Mouse (Mus musculus): ENCODE results near the gene Plac1. TPM values are rescaled to one million over a fixed set of nuclear protein-coding genes. Genes with fewer than 3 reads are reported as not detected.
A peak's percentile ranks its signal among the peaks of the same experiment; 100 is the strongest.

The Plac1 gene
- polyA plus RNA-seq, 1 experiment from 2014 or later, result 10.2 TPM

DNA sequence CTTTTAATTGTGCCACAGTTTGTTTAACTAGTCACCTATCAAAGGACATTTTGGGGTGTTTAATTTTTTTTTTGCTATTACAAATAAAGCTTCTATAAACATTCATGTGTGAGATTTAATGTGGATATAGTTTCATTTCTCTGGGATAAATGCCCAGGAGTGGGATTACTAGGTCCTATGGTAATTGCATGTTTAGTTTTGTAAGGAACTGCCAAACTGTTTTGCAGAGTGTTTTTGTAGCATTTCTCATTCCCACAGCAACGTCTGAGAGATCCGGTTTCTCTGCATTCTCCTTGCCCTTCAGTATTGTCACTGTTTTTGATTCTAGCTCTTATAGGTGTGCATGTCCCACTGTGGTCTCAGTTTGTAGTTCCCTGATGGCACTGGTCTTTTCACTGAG lies 146.5 kb downstream of the Plac1 start:
- H3K27me3 ChIP-seq (ENCODE audit: low read depth, poor library complexity, severe bottlenecking), result peaks cover 17% of the 10 kb centered on the region; the same call in 1 of the 2 replicates
- H3K4me1 ChIP-seq, result peaks cover 10% of the 10 kb centered on the region; the same call in 1 of the 2 replicates
- H3K4me3 ChIP-seq, result no peak overlapping the region
- 65% methylated on average over 2 of the region's 2 CpGs for WGBS
- H3K9me3 ChIP-seq (replicated peaks), result no peaks in the 10 kb centered on the region
- no peaks in the 10 kb centered on the region for H3K36me3 ChIP-seq
- DNase-seq (ENCODE audit: low spot score), result no peak
- H3K27ac ChIP-seq, result no peak overlapping the region

GRCm38 (mm10) chrX:53088663-53089292 lies 151.1 kb downstream of the Plac1 start:
- Histone ChIP-seq H3K36me3 (no peaks in the 10 kb centered on the region), H3K4me1 (peaks cover 21% of the 10 kb centered on the region; the same call in 1 of the 2 replicates), H3K4me3 (no peak overlapping the region), H3K9me3 (replicated peaks) (no peaks in the 10 kb centered on the region), H3K27me3 (ENCODE audit: low read depth, poor library complexity, severe bottlenecking) (peaks cover 37% of the 10 kb centered on the region), H3K27ac (peak overlapping the region; percentile 46; the same call in 1 of the 2 replicates)
- WGBS, result 57% methylated on average over 5 of the region's 5 CpGs
- DNase-seq (ENCODE audit: low spot score), result peak; percentile 31

- Histone ChIP-seq H3K36me3 (no peaks in the 10 kb centered on the region), H3K27ac (no peak overlapping the region), H3K9me3 (replicated peaks) (no peaks in the 10 kb centered on the region), H3K27me3 (ENCODE audit: low read depth, poor library complexity, severe bottlenecking) (peaks cover 42% of the 10 kb centered on the region), H3K4me1 (peaks cover 21% of the 10 kb centered on the region; the same call in 1 of the 2 replicates), H3K4me3 (no peak overlapping the region)
- WGBS, result 83% methylated on average over 1 of the region's 1 CpGs
- no peak for DNase-seq (ENCODE audit: low spot score)
These were observed 152.7 kb downstream of the Plac1 start for GRCm38 (mm10) chrX:53087202-53087601.

GRCm38 (mm10) chrX:53085559-53085958 lies 154.4 kb downstream of the Plac1 start:
- Histone ChIP-seq H3K9me3 (replicated peaks) (no peaks in the 10 kb centered on the region), H3K36me3 (no peaks in the 10 kb centered on the region), H3K4me1 (peaks cover 23% of the 10 kb centered on the region; the same call in 1 of the 2 replicates), H3K4me3 (no peak overlapping the region), H3K27me3 (ENCODE audit: low read depth, poor library complexity, severe bottlenecking) (peaks cover 30% of the 10 kb centered on the region), H3K27ac (no peak overlapping the region)
- no peak for DNase-seq (ENCODE audit: low spot score)
- WGBS, result 61% methylated on average over 5 of the region's 5 CpGs

- no peak for DNase-seq (ENCODE audit: low spot score)
- H3K36me3 ChIP-seq, result no peaks in the 10 kb centered on the region
- H3K4me1 ChIP-seq, result peaks cover 7% of the 10 kb centered on the region; the same call in 1 of the 2 replicates
- no peak overlapping the region for H3K4me3 ChIP-seq
- H3K27me3 ChIP-seq (ENCODE audit: low read depth, poor library complexity, severe bottlenecking), result 0 out of 2 replicates have a peak, but pooled peaks cover under 1% of the 10 kb centered on the region
- H3K27ac ChIP-seq, result no peak overlapping the region
- no peaks in the 10 kb centered on the region for H3K9me3 ChIP-seq (replicated peaks)
- 84% methylated on average over 3 of the region's 3 CpGs for WGBS
These were observed 175.5 kb downstream of the Plac1 start for GRCm38 (mm10) chrX:53064406-53064805.

DNA sequence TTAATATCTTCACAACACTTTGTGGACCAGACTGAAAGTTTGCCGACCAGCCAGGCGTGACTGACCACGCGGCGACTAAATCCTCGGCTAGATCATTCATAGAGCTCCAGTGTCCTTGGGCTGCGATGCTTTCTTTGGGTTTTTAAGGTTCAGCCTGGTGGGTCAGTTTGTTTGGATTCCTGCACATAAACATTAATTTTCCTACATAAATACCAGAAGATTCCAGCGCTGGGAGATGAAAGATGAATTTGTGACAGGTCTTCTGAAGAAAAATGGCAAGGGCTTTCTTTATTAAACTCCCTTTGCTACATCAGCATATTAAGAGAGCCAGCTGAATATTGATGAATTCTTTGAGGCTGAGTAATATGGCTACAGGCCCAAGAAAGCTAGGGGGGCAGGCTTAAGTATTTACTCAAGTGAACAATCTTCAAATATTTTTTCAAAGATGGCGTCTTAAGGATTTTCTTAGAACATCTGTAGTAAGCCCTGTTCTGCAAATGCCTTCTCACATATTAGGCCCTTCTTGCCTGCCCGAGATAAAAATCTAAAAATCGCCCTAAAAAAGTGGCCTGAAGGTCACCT lies 180.4 kb downstream of the Plac1 start:
- H3K27ac ChIP-seq, result peak overlapping the region; percentile 95
- no peak for DNase-seq (ENCODE audit: low spot score)
- whole genome bisulfite sequencing, result 19% methylated on average over 11 of the region's 11 CpGs
- H3K4me1 ChIP-seq, result peaks cover 19% of the 10 kb centered on the region
- H3K9me3 ChIP-seq (replicated peaks), result no peaks in the 10 kb centered on the region
- peaks cover 35% of the 10 kb centered on the region for H3K27me3 ChIP-seq (ENCODE audit: low read depth, poor library complexity, severe bottlenecking)
- peaks cover 5% of the 10 kb centered on the region for H3K36me3 ChIP-seq
- peak overlapping the region; percentile 69 for H3K4me3 ChIP-seq

GRCm38 (mm10) chrX:53058459-53059280 lies 181.2 kb downstream of the Plac1 start:
- peak; percentile 53 for DNase-seq (ENCODE audit: low spot score)
- Histone ChIP-seq H3K36me3 (peaks cover 13% of the 10 kb centered on the region), H3K4me1 (peaks cover 25% of the 10 kb centered on the region), H3K9me3 (replicated peaks) (no peaks in the 10 kb centered on the region), H3K4me3 (peak overlapping the region; percentile 69), H3K27ac (peak overlapping the region; percentile 95), H3K27me3 (ENCODE audit: low read depth, poor library complexity, severe bottlenecking) (peaks cover 35% of the 10 kb centered on the region)
- 12% methylated on average over 33 of the region's 33 CpGs for WGBS

GRCm38 (mm10) chrX:53057760-53058090 lies 182.2 kb downstream of the Plac1 start:
- H3K4me1 ChIP-seq, result peaks cover 30% of the 10 kb centered on the region
- H3K27ac ChIP-seq, result peak overlapping the region; percentile 95
- H3K27me3 ChIP-seq (ENCODE audit: low read depth, poor library complexity, severe bottlenecking), result peaks cover 37% of the 10 kb centered on the region
- peak overlapping the region; percentile 69 for H3K4me3 ChIP-seq
- no peak for DNase-seq (ENCODE audit: low spot score)
- peaks cover 14% of the 10 kb centered on the region for H3K36me3 ChIP-seq
- WGBS, result 22% methylated on average over 6 of the region's 6 CpGs
- no peaks in the 10 kb centered on the region for H3K9me3 ChIP-seq (replicated peaks)

DNA sequence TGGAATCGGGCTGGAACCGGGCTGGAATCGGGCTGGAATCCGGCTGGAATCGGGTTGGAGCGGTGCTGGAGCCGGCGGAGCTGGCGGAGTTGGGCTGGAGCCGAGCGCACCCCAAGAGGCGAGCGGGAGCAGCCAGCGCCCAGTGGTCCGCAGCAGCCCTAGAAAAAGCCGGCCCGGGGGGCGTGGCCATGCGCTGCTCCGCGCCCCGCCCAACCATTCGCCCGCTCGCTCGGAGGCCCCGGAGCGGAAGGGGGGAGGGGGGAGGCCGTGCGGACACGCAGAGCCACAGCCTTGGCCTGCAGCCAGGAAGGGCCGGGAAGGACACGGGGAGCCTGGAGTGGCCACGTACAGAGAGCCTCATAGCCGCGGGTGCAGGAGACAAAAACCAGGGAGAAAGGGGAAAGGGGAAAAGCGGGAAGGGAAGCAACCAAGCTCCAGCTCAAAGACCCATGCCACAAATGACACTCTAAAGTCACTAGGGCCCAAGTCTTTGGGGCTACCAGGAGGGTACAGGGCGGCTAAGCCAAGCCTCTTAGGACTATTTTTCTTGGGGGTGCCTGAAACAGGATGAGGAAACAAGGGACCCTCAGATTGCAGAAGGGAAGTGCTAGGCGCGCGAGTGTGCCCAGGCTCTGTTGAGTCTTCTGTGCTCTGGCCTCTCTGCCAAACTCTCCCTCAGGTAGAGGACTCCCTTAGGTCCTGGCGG lies 182.7 kb downstream of the Plac1 start:
- WGBS, result 11% methylated on average over 40 of the region's 42 CpGs
- peak; percentile 89 for DNase-seq (ENCODE audit: low spot score)
- peaks cover 41% of the 10 kb centered on the region for H3K27me3 ChIP-seq (ENCODE audit: low read depth, poor library complexity, severe bottlenecking)
- peaks cover 14% of the 10 kb centered on the region for H3K36me3 ChIP-seq
- peak overlapping the region; percentile 95 for H3K27ac ChIP-seq
- peak overlapping the region; percentile 69 for H3K4me3 ChIP-seq
- no peaks in the 10 kb centered on the region for H3K9me3 ChIP-seq (replicated peaks)
- peaks cover 30% of the 10 kb centered on the region for H3K4me1 ChIP-seq

DNA sequence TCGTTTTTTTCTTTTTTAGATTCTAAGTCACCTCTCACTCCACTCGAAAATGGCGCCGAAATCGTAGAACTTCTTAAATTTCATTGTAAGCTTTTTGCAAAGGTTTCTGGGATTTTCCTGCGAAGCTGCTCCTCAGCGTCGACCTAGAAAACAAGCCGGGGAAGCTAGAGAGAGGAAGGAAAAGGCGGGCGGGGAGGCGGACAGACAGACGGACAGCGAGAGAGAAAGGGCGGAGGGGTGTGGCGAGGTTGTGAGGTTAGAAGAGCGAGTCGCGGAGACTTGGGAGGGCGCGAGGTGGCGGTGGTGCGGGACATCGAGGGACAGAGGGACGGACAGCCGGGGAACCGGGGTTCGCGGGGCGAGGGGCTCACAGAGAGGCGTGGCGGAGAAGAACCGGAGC lies 183.3 kb downstream of the Plac1 start:
- Histone ChIP-seq H3K9me3 (replicated peaks) (no peaks in the 10 kb centered on the region), H3K27me3 (ENCODE audit: low read depth, poor library complexity, severe bottlenecking) (peaks cover 41% of the 10 kb centered on the region), H3K36me3 (peaks cover 14% of the 10 kb centered on the region), H3K4me1 (peaks cover 30% of the 10 kb centered on the region), H3K4me3 (peak overlapping the region; percentile 69), H3K27ac (peak overlapping the region; percentile 95)
- DNase-seq (ENCODE audit: low spot score), result peak; percentile 59
- 15% methylated on average over 32 of the region's 33 CpGs for WGBS

DNA sequence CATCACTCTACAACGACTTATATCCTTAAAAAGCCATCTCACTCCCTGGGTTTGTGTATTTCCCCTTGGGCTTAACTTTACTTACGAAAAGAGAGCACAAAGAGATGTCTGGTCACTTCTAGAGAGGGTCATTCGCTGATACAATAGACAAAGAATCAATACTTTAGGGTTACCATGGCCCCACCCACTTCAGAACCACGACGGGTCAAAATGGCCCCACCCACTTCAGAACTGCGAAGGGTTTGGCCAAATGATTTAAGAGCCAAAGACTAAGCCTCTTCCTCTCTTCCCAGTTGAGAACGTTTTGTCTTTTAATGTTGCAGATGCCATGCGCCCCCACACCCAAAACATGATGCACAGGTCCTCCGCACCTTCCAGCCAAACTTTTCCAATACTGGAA lies 184.1 kb downstream of the Plac1 start:
- Histone ChIP-seq H3K4me3 (peak overlapping the region; percentile 69), H3K27ac (peak overlapping the region; percentile 95), H3K36me3 (peaks cover 14% of the 10 kb centered on the region), H3K4me1 (peaks cover 30% of the 10 kb centered on the region), H3K27me3 (ENCODE audit: low read depth, poor library complexity, severe bottlenecking) (peaks cover 41% of the 10 kb centered on the region), H3K9me3 (replicated peaks) (no peaks in the 10 kb centered on the region)
- DNase-seq (ENCODE audit: low spot score), result peak; percentile 41
- WGBS, result 9% methylated on average over 9 of the region's 9 CpGs

DNA sequence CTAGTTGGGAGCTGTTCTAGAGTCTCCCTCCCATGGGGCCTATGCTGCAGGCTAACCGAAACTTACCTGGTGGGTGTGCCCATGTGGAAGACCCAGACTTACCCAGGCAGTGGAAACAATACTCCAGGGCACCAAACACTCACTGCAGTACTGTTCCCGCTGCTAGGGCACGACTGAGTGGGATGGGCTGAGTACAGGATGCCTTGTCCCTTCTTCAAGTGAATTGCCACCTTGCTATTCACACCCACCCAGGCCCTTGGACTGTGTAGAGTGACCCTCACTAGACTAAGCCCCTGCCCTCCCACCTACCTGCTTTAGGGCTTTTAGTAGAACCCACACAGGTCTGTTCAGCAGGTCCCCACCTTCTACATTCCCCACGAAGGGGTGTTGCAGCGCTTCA lies 186.0 kb downstream of the Plac1 start:
- no peak for DNase-seq (ENCODE audit: low spot score)
- H3K27ac ChIP-seq, result no peak overlapping the region
- peaks cover 36% of the 10 kb centered on the region for H3K4me1 ChIP-seq
- H3K9me3 ChIP-seq (replicated peaks), result no peaks in the 10 kb centered on the region
- H3K36me3 ChIP-seq, result peaks cover 14% of the 10 kb centered on the region
- peaks cover 41% of the 10 kb centered on the region for H3K27me3 ChIP-seq (ENCODE audit: low read depth, poor library complexity, severe bottlenecking)
- 79% methylated on average over 5 of the region's 5 CpGs for WGBS
- H3K4me3 ChIP-seq, result peak overlapping the region; percentile 69
